7 mouse cellular contexts compared by ENCODE assay signal in the genomic region with DNA sequence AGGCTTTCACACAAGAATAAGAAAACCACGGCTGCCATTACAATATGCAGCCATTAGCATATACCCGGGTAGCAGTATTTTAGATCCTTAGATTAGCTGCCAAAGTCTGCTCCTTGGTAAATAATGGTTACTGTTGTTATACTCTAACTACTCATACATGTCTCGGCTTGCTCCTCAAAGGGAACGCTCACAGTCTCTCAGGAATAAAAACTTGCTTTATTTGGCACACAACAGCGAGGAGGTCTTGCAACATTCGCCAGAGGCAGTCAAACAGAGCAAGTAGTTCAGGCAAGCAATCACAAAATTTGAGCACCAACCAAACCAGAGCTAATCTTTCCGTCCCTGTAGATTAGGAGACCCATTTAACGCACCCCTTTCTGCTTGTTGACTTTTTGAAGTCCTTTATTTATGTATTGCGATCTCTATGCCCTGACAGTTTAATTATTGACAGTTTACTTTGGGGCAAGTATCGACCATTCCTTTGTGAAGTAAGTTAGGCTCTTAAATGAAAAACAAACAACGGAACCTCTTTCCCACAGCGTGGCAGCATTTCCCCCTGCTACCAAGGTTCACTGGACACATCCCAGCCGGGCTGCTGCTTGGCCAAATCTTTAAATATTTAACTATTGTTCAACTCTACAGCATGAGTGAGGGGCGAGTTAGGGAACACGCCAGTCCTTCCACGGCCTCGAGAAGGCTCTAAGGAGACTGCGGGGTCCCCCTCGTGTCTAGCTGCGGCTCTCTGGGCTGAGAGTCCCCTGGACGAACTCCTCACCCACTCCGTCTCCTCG. TPM values are rescaled to one million over a fixed set of nuclear protein-coding genes. Genes with fewer than 3 reads are reported as not detected.
DNase-seq lines count a peak whose midpoint lies in the region; ATAC-seq and TF ChIP-seq lines count a peak whose summit lies in the region.

No protein-coding gene starts in this region.

- H3K27ac ChIP-seq in ES-Bruce4 (ENCODE audit: insufficient read depth, low read length): peak overlapping the region; percentile 80
- H3K27ac ChIP-seq in heart, embryonic 12.5 days (ENCODE audit: poor library complexity, severe bottlenecking): peak overlapping the region; percentile 79
- H3K27ac ChIP-seq in kidney, embryonic 14.5 days (ENCODE audit: low read depth, low read length): peak overlapping the region; percentile 96
- H3K27ac ChIP-seq in lung, embryonic 15.5 days: peak overlapping the region; percentile 97
- peak overlapping the region; percentile 95 for H3K27ac ChIP-seq in stomach, embryonic 14.5 days (ENCODE audit: low read length)

- peaks cover 4% of the 10 kb centered on the region for H3K4me1 ChIP-seq in ES-Bruce4 (ENCODE audit: control insufficient read depth, insufficient read depth, low read length)
- peaks cover 26% of the 10 kb centered on the region for H3K4me1 ChIP-seq in heart, embryonic 12.5 days (replicated peaks)
- peaks cover 28% of the 10 kb centered on the region for H3K4me1 ChIP-seq in kidney, embryonic 14.5 days (ENCODE audit: control insufficient read depth, insufficient read depth, low read length)
- H3K4me1 ChIP-seq in lung, embryonic 15.5 days: peaks cover 40% of the 10 kb centered on the region
- peaks cover 16% of the 10 kb centered on the region for H3K4me1 ChIP-seq in stomach, embryonic 14.5 days (ENCODE audit: control insufficient read depth, insufficient read depth, low read length)

- peaks cover 21% of the 10 kb centered on the region for H3K36me3 ChIP-seq in ES-Bruce4 (ENCODE audit: control insufficient read depth, insufficient read depth, low read length, poor library complexity, severe bottlenecking)
- peaks cover 10% of the 10 kb centered on the region for H3K36me3 ChIP-seq in heart, embryonic 12.5 days
- peaks cover 17% of the 10 kb centered on the region for H3K36me3 ChIP-seq in kidney, embryonic 14.5 days (ENCODE audit: control insufficient read depth, insufficient read depth, low read length)
- peaks cover 9% of the 10 kb centered on the region; the same call in 1 of the 2 replicates for H3K36me3 ChIP-seq in lung, embryonic 15.5 days
- H3K36me3 ChIP-seq in stomach, embryonic 14.5 days (ENCODE audit: control insufficient read depth, insufficient read depth, low read length): peaks cover 8% of the 10 kb centered on the region; the same call in 1 of the 2 replicates

- TF ChIP-seq POLR2A in ES-Bruce4 (IDR thresholded peaks at IDR 0.05; ENCODE audit: insufficient read depth, low read length): no peak

- TF ChIP-seq CTCF in ES-Bruce4 (IDR thresholded peaks at IDR 0.05; ENCODE audit: low read depth, low read length): no peak

- peak overlapping the region; percentile 89 for H3K9ac ChIP-seq in ES-Bruce4 (ENCODE audit: low read depth, poor library complexity, severe bottlenecking)
- peak overlapping the region; percentile 93 for H3K9ac ChIP-seq in heart, embryonic 12.5 days
- H3K9ac ChIP-seq in kidney, embryonic 14.5 days (ENCODE audit: low read depth, low read length): peak overlapping the region; percentile 87
- H3K9ac ChIP-seq in lung, embryonic 15.5 days: peak overlapping the region; percentile 96
- peak overlapping the region; percentile 94 for H3K9ac ChIP-seq in stomach, embryonic 14.5 days (replicated peaks; ENCODE audit: low read depth, low read length)

- peak; percentile 22 for DNase-seq in 3134 (ENCODE audit: extremely low read depth, insufficient read length, low spot score)
- DNase-seq in cerebellum, adult 9-10 months: peak; percentile 56

- peak overlapping the region; percentile 80 for H3K4me2 ChIP-seq in heart, embryonic 12.5 days
- H3K4me2 ChIP-seq in kidney, embryonic 14.5 days (replicated peaks; ENCODE audit: low read depth, low read length): peak overlapping the region; percentile 61
- H3K4me2 ChIP-seq in lung, embryonic 15.5 days: peak overlapping the region; percentile 72
- peak overlapping the region; percentile 72 for H3K4me2 ChIP-seq in stomach, embryonic 14.5 days (replicated peaks; ENCODE audit: low read depth, low read length)

- H3K9me3 ChIP-seq in ES-Bruce4 (replicated peaks; ENCODE audit: control insufficient read depth, insufficient read depth, low read length, poor library complexity, severe bottlenecking): no peaks in the 10 kb centered on the region
- H3K9me3 ChIP-seq in heart, embryonic 12.5 days (replicated peaks): no peaks in the 10 kb centered on the region
- H3K9me3 ChIP-seq in kidney, embryonic 14.5 days (ENCODE audit: control insufficient read depth, low read length): no peaks in the 10 kb centered on the region
- no peaks in the 10 kb centered on the region for H3K9me3 ChIP-seq in lung, embryonic 15.5 days
- no peaks in the 10 kb centered on the region for H3K9me3 ChIP-seq in stomach, embryonic 14.5 days (ENCODE audit: control insufficient read depth, low read depth, low read length)

- peak overlapping the region; percentile 100 for H3K4me3 ChIP-seq in ES-Bruce4 (ENCODE audit: low read depth, low read length)
- peak overlapping the region; percentile 95 for H3K4me3 ChIP-seq in heart, embryonic 12.5 days
- peak overlapping the region; percentile 66 for H3K4me3 ChIP-seq in kidney, embryonic 14.5 days (ENCODE audit: low read length)
- peak overlapping the region; percentile 83 for H3K4me3 ChIP-seq in lung, embryonic 15.5 days
- peak overlapping the region; percentile 92 for H3K4me3 ChIP-seq in stomach, embryonic 14.5 days (ENCODE audit: low read depth, low read length)

- H3K27me3 ChIP-seq in ES-Bruce4 (ENCODE audit: control insufficient read depth, insufficient read depth, low read length, poor library complexity, severe bottlenecking): no peaks in the 10 kb centered on the region
- 0 out of 2 replicates have a peak, but pooled peaks cover 6% of the 10 kb centered on the region for H3K27me3 ChIP-seq in heart, embryonic 12.5 days (replicated peaks)
- H3K27me3 ChIP-seq in kidney, embryonic 14.5 days (ENCODE audit: control insufficient read depth, insufficient read depth, low read length): no peaks in the 10 kb centered on the region
- no peaks in the 10 kb centered on the region for H3K27me3 ChIP-seq in lung, embryonic 15.5 days
- H3K27me3 ChIP-seq in stomach, embryonic 14.5 days (ENCODE audit: control insufficient read depth, insufficient read depth, low read length): no peaks in the 10 kb centered on the region

- no peak for TF ChIP-seq EP300 in ES-Bruce4 (IDR thresholded peaks at IDR 0.05; ENCODE audit: insufficient read depth, low read depth, low read length)

- ATAC-seq in heart, embryonic 12.5 days (ENCODE audit: insufficient number of reproducible peaks, low FRiP score): no peak; the same call in 1 of the 2 replicates
- peak; percentile 63 for ATAC-seq in kidney, embryonic 14.5 days (ENCODE audit: low FRiP score, low TSS enrichment)
- ATAC-seq in lung, embryonic 15.5 days (ENCODE audit: borderline replicate concordance, extremely low read depth, low FRiP score, low TSS enrichment): peak; percentile 48
- ATAC-seq in stomach, embryonic 14.5 days (ENCODE audit: insufficient number of reproducible peaks, insufficient read depth, low FRiP score, low read depth): peak; percentile 53

- 4% methylated on average over 23 of the region's 23 CpGs for WGBS in heart, embryonic 12.5 days
- WGBS in kidney, embryonic 14.5 days: 3% methylated on average over 23 of the region's 23 CpGs
- 2% methylated on average over 23 of the region's 23 CpGs for WGBS in lung, embryonic 15.5 days
- 3% methylated on average over 23 of the region's 23 CpGs for WGBS in stomach, embryonic 14.5 days

RNA-seq across cellular contexts. Expression of a gene that starts 0.6 kb away (rescaled TPM):
- 101 TPM in 2 replicates for polyA plus RNA-seq in ES-Bruce4 (2011; ENCODE audit: insufficient read depth, insufficient read length, low read depth, missing spikeins)
- polyA plus RNA-seq in heart, embryonic 12.5 days (2016; fragmentation: Nextera tagmentation; extraction: Ambion mirVana): 26.5 and 29.4 TPM in 2 replicates
- polyA plus RNA-seq in kidney, embryonic 14.5 days (2014; fragmentation: Nextera tagmentation; extraction: Ambion mirVana): 82.1 and 89.5 TPM in 2 replicates
- 68.8 and 69.7 TPM in 2 replicates for polyA plus RNA-seq in lung, embryonic 15.5 days (2015; fragmentation: Nextera tagmentation; extraction: Ambion mirVana)
- polyA plus RNA-seq in stomach, embryonic 14.5 days (2014; fragmentation: Nextera tagmentation; extraction: Ambion mirVana): 64.0 and 69.3 TPM in 2 replicates
